Mouse (Mus musculus) forebrain, postnatal 0 days (tissue): ENCODE data around the gene Pik3c2b. TPM values are rescaled to one million over a fixed set of nuclear protein-coding genes. Genes with fewer than 3 reads are reported as not detected.

ENCODE experiments used
- ATAC-seq: fragments of 200-750 bp; cut with Nextera tagmentation; 2 replicates; pipeline ENCODE4 v1.8.0; 2017; ENCODE audit warnings: mild to moderate bottlenecking, moderate library complexity
- DNase-seq: peaks from one replicate; pipeline ENCODE4 v3.0.0-alpha.2; 2015
- H3K27ac ChIP-seq: fragments of 300-500 bp; sonication (generic); 2 replicates; pipeline ENCODE4 v1.5.1; 2014; ENCODE audit warnings: low read depth, mild to moderate bottlenecking, antibody characterized with exemption, low read length, moderate library complexity, mixed read lengths
- H3K27me3 ChIP-seq: fragments of 300-500 bp; sonication (generic); 2 replicates; pipeline ENCODE4 v1.6.1; 2014; ENCODE audit warnings: mild to moderate bottlenecking, low read length, mixed read lengths; ENCODE audit not compliant: insufficient read depth
- H3K36me3 ChIP-seq: fragments of 300-500 bp; sonication (generic); 2 replicates; pipeline ENCODE4 v1.6.1; 2014; ENCODE audit warnings: mild to moderate bottlenecking, moderate library complexity; ENCODE audit not compliant: insufficient read depth
- H3K4me1 ChIP-seq: fragments of 300-500 bp; sonication (generic); 2 replicates; pipeline ENCODE4 v1.6.1; 2014; ENCODE audit warnings: antibody characterized with exemption; ENCODE audit not compliant: insufficient read depth
- H3K4me2 ChIP-seq: fragments of 300-500 bp; sonication (generic); 2 replicates; pipeline ENCODE4 v1.6.1; 2014; ENCODE audit warnings: low read depth, mild to moderate bottlenecking, moderate library complexity
- H3K4me3 ChIP-seq: fragments of 300-500 bp; sonication (generic); 2 replicates; pipeline ENCODE4 v1.5.1; 2014; ENCODE audit warnings: low read depth, low read length, mixed read lengths
- H3K9ac ChIP-seq: fragments of 300-500 bp; sonication (generic); 2 replicates; pipeline ENCODE4 v1.6.1; 2014; ENCODE audit warnings: mild to moderate bottlenecking
- H3K9me3 ChIP-seq: fragments of 300-500 bp; sonication (generic); 2 replicates; pipeline ENCODE4 v1.6.1; 2016; ENCODE audit warnings: low read length
- CTCF ChIP-seq: sonication (generic); IDR thresholded peaks from 2 replicates; pipeline ENCODE4 v1.5.1; 2016; ENCODE audit warnings: antibody characterized with exemption, control low read depth, low read depth
- WGBS: fragments of 180-500 bp; shearing (Covaris S2); extraction: QIAGEN DNeasy Blood & Tissue Kit; methylation state at CpG from one replicate; pipeline ENCODE4 v1.1.7; 2014; 5-methylcytosine and 5-hydroxymethylcytosine counted together
- polyA plus RNA-seq: library from polyadenylated mRNA; unstranded; fragments of >200 nt; fragmentation: Nextera tagmentation; extraction: Ambion mirVana; gene quantifications from 2 replicates; pipeline ENCODE4 v1.2.1, GENCODE M21; 2015
- total RNA-seq: library from RNA; depleted of rRNA; stranded (reverse); fragments of >200 nt; gene quantifications from 2 replicates; pipeline ENCODE4 v1.2.3, GENCODE M21; 2014

Pik3c2b gene
- total and polyA plus RNA-seq, 2 experiments from 2014 or later: 7.2 to 17.1 TPM

DNA sequence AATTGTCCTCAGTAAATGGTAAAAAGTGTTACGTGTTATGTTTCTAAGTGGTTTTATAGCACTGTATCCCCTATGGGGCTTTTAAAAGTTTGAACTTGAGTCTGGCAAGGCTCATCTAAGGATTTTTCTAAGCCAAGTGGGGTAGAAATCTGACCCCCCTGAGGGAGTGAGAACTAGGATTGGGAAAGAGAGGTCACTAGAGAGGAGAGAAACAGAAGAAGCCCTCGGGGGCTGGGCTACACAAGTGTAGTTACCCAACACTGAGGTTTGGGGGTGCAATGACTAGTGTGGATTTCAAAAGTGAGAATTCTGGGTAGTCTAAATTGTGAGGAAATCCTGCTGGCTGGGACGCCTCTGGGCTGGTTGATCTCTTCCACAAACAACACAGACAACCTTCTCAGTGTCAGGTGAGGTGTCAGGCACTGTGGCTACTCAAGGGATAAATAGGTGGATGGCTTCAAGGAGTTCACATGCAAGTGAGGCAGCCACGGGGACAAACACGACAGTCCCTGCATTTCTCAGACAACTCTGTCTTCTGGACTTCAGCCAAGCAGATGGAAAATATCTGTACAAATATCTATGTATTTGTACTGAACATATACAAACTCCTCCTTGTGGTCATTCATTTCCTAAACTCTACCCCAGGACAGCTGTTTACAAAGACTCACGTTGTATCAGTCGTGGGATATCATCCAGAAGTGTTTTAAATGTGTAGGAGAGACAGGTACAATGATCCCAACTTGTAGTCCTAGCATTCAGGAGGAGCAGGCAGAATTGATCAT lies 74.7 kb downstream of the Pik3c2b start:
- Histone ChIP-seq H3K27me3 (no peaks in the 10 kb centered on the region), H3K9me3 (no peaks in the 10 kb centered on the region), H3K4me3 (no peak overlapping the region), H3K4me2 (no peak overlapping the region), H3K9ac (no peak overlapping the region), H3K36me3 (no peaks in the 10 kb centered on the region), H3K4me1 (no peaks in the 10 kb centered on the region), H3K27ac (no peak overlapping the region)
- DNase-seq (no peak), ATAC-seq (no peak)
- 64% methylated on average over 7 of the region's 7 CpGs for WGBS
- TF ChIP-seq CTCF: no peak

- DNase-seq: no peak
- no peaks in the 10 kb centered on the region for H3K36me3 ChIP-seq
- H3K9ac ChIP-seq: no peak overlapping the region
- no peaks in the 10 kb centered on the region for H3K9me3 ChIP-seq
- ATAC-seq: no peak
- H3K4me2 ChIP-seq: no peak overlapping the region
- no peak overlapping the region for H3K27ac ChIP-seq
- no peak for TF ChIP-seq CTCF
- H3K27me3 ChIP-seq: no peaks in the 10 kb centered on the region
- H3K4me3 ChIP-seq: no peak overlapping the region
- H3K4me1 ChIP-seq: no peaks in the 10 kb centered on the region
- WGBS: 69% methylated on average over 6 of the region's 6 CpGs
Measured at GRCm38 (mm10) chr1:133121246-133121645, 75.8 kb downstream of the Pik3c2b start.

GRCm38 (mm10) chr1:133124137-133124536 lies 78.7 kb downstream of the Pik3c2b start:
- Histone ChIP-seq H3K27ac (no peak overlapping the region), H3K4me3 (no peak overlapping the region), H3K27me3 (no peaks in the 10 kb centered on the region), H3K4me2 (no peak overlapping the region), H3K36me3 (no peaks in the 10 kb centered on the region), H3K9me3 (no peaks in the 10 kb centered on the region), H3K4me1 (no peaks in the 10 kb centered on the region), H3K9ac (no peak overlapping the region)
- DNase-seq (no peak), ATAC-seq (no peak)
- no peak for TF ChIP-seq CTCF
- 82% methylated on average over 6 of the region's 6 CpGs for WGBS

DNA sequence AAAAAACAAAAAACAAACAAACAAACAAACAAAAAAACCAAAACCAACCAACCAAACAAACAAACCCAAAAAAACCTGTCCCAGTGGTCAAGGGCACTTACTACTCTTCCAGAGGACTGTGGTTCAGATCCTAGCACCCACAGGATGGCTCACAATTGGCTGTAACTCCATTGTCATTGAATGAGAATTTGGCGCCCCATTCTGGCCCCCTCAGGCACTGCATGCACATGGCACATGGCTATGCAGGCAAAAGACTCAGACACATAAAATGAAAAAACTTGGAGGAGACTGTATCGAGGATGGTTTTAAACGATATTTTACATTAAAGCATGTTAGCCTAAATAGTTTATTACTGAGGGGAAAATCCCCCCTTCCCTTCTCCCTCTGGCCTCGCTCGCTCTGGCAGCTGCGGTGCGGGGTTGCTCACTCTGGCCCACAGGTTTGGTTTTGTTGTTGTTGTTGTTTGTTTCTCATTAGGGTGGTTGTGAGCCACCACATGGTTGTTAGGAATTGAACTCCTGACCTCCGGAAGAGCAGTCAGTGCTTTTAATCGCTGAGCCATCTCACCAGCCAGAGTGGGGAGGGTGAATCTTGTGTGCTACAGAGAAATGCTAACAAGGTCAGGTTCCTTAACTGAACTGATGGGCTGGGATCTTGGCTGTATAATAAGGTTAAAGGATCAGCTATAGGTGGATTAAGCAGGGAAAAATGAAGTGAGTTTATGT lies 80.3 kb downstream of the Pik3c2b start:
- WGBS: 92% methylated on average over 9 of the region's 9 CpGs

DNA sequence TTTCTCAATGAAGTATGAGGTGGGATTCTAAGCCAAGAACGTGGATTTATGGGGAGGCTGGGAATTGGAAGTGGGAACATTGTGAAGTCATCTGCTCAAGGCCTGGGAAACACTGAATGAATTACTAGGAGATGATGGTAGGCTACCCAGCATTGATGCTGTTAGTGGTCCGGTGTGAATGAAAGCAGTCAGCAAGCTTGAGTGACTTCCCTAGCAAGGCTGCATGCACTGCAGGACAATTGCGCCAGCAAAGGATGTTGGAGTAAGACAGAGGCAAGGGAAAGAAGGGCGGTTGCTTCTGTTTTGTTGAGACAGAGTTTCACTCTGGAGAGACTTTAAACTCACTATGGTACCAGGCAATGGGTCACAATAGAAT lies 80.9 kb downstream of the Pik3c2b start:
- H3K36me3 ChIP-seq: no peaks in the 10 kb centered on the region
- H3K4me3 ChIP-seq: no peak overlapping the region
- no peaks in the 10 kb centered on the region for H3K27me3 ChIP-seq
- no peak overlapping the region for H3K4me2 ChIP-seq
- WGBS: 58% methylated on average over 4 of the region's 4 CpGs
- TF ChIP-seq CTCF: no peak
- H3K9me3 ChIP-seq: no peaks in the 10 kb centered on the region
- no peak overlapping the region for H3K9ac ChIP-seq
- no peak for ATAC-seq
- no peaks in the 10 kb centered on the region for H3K4me1 ChIP-seq
- no peak for DNase-seq
- no peak overlapping the region for H3K27ac ChIP-seq

More for the DNA sequence above, 80.3 kb downstream of the Pik3c2b start:
- no peaks in the 10 kb centered on the region for H3K4me1 ChIP-seq
- no peak overlapping the region for H3K4me2 ChIP-seq
- H3K27me3 ChIP-seq: no peaks in the 10 kb centered on the region
- H3K27ac ChIP-seq: no peak overlapping the region
- DNase-seq (no peak), ATAC-seq (no peak)
- TF ChIP-seq CTCF: no peak; the same call in 1 of the 2 replicates
- no peak overlapping the region for H3K4me3 ChIP-seq
- no peak overlapping the region for H3K9ac ChIP-seq
- H3K9me3 ChIP-seq: no peaks in the 10 kb centered on the region
- no peaks in the 10 kb centered on the region for H3K36me3 ChIP-seq

DNA sequence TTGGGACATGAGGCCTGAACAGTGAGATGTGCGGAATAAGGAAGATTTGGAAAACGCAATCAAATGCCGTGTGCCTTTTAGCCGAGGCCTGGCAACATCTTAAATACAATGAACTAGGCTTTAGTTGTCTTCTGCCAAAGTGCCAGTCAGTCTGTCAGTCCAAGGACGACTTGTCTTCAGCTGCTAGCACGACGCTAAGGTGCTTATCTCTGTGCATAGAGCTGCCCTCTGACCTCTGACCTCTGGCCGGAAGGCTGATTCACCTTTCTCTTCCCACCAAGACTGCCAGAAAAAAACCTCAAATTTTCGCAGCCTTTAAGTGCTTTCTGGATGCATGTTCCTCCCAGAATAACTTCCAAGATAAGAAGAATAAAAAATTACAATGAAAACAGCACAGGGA lies 81.9 kb downstream of the Pik3c2b start:
- H3K4me2 ChIP-seq: no peak overlapping the region
- no peaks in the 10 kb centered on the region for H3K36me3 ChIP-seq
- no peak overlapping the region for H3K9ac ChIP-seq
- H3K27ac ChIP-seq: no peak overlapping the region
- H3K27me3 ChIP-seq: no peaks in the 10 kb centered on the region
- ATAC-seq (no peak), DNase-seq (no peak)
- H3K4me1 ChIP-seq: no peaks in the 10 kb centered on the region
- H3K4me3 ChIP-seq: no peak overlapping the region
- 66% methylated on average over 9 of the region's 9 CpGs for WGBS
- no peaks in the 10 kb centered on the region for H3K9me3 ChIP-seq
- TF ChIP-seq CTCF: no peak
